Mouse (Mus musculus): ENCODE measurements around the gene Neu3. TPM values are rescaled to one million over a fixed set of nuclear protein-coding genes. Genes with fewer than 3 reads are reported as not detected.
A peak's percentile ranks its signal among the peaks of the same experiment; 100 is the strongest.
"Not testable (repeated sequence)": the region's sequence is repeated elsewhere in the genome, so short reads cannot be mapped to it uniquely, and the experiment has no call there.

The Neu3 gene
- polyA plus RNA-seq, 1 experiment from 2014 or later: 6.2 TPM

- not testable (repeated sequence) for H3K27me3 ChIP-seq (replicated peaks); H3K9me3 ChIP-seq (replicated peaks); H3K9ac ChIP-seq; H3K4me2 ChIP-seq; ATAC-seq; H3K4me3 ChIP-seq; H3K27ac ChIP-seq
- H3K4me1 ChIP-seq: peaks cover 58% of the 10 kb centered on the region
- peaks cover 24% of the 10 kb centered on the region for H3K36me3 ChIP-seq
- 66% methylated on average over 7 of the region's 7 CpGs for WGBS (ENCODE audit: insufficient replicate concordance)
Observed at GRCm38 (mm10) chr7:99807043-99807442, 21.2 kb downstream of the Neu3 start.

GRCm38 (mm10) chr7:99805340-99805739 is 22.9 kb downstream of the Neu3 start:
- 57% methylated on average over 1 of the region's 1 CpGs for WGBS (ENCODE audit: insufficient replicate concordance)
- H3K9ac ChIP-seq: no peak overlapping the region
- no peaks in the 10 kb centered on the region for H3K9me3 ChIP-seq (replicated peaks)
- H3K4me3 ChIP-seq: no peak overlapping the region
- no peak overlapping the region for H3K27ac ChIP-seq
- H3K4me1 ChIP-seq: peaks cover 48% of the 10 kb centered on the region
- H3K4me2 ChIP-seq: no peak overlapping the region
- no peak for ATAC-seq
- peaks cover 19% of the 10 kb centered on the region for H3K27me3 ChIP-seq (replicated peaks)
- H3K36me3 ChIP-seq: peaks cover 10% of the 10 kb centered on the region; the same call in 1 of the 2 replicates

GRCm38 (mm10) chr7:99804033-99804432 is 24.2 kb downstream of the Neu3 start:
- H3K4me2 ChIP-seq: peak overlapping the region; percentile 61

GRCm38 (mm10) chr7:99803535-99803934 is 24.7 kb downstream of the Neu3 start:
- 31% methylated on average over 8 of the region's 8 CpGs for WGBS (ENCODE audit: insufficient replicate concordance)
- peaks cover 32% of the 10 kb centered on the region for H3K27me3 ChIP-seq (replicated peaks)
- peaks cover 58% of the 10 kb centered on the region for H3K4me1 ChIP-seq
- ATAC-seq: peak; percentile 87
- peak overlapping the region; percentile 22; the same call in 1 of the 2 replicates for H3K9ac ChIP-seq
- no peaks in the 10 kb centered on the region for H3K9me3 ChIP-seq (replicated peaks)
- H3K27ac ChIP-seq: peak overlapping the region; percentile 85
- peak overlapping the region; percentile 61 for H3K4me2 ChIP-seq
- H3K36me3 ChIP-seq: no peaks in the 10 kb centered on the region
- 0 out of 2 replicates have a peak overlapping the region, but pooled peaks have one; percentile 4 for H3K4me3 ChIP-seq

More at GRCm38 (mm10) chr7:99804033-99804432, 24.2 kb downstream of the Neu3 start:
- H3K4me3 ChIP-seq; H3K9me3 ChIP-seq (replicated peaks); H3K9ac ChIP-seq; H3K36me3 ChIP-seq: not testable (repeated sequence)
- Histone ChIP-seq H3K27me3 (replicated peaks) (peaks cover 30% of the 10 kb centered on the region), H3K4me1 (peaks cover 55% of the 10 kb centered on the region), H3K27ac (peak overlapping the region; percentile 85)
- WGBS (ENCODE audit: insufficient replicate concordance): 47% methylated on average over 3 of the region's 3 CpGs
- ATAC-seq: peak; percentile 83

- Histone ChIP-seq H3K36me3 (no peaks in the 10 kb centered on the region), H3K9me3 (replicated peaks) (no peaks in the 10 kb centered on the region), H3K4me3 (no peak overlapping the region), H3K27me3 (replicated peaks) (peaks cover 64% of the 10 kb centered on the region), H3K9ac (peak overlapping the region; percentile 31; the same call in 1 of the 2 replicates), H3K4me2 (peak overlapping the region; percentile 25), H3K4me1 (peaks cover 43% of the 10 kb centered on the region), H3K27ac (peak overlapping the region; percentile 56; the same call in 1 of the 2 replicates)
- 42% methylated on average over 7 of the region's 7 CpGs for WGBS (ENCODE audit: insufficient replicate concordance)
- ATAC-seq: peak; percentile 63; the same call in 1 of the 2 replicates
Observed at GRCm38 (mm10) chr7:99799118-99799517, 29.1 kb downstream of the Neu3 start.

- peak; percentile 55; the same call in 1 of the 2 replicates for ATAC-seq
- no peak overlapping the region for H3K27ac ChIP-seq
Observed at GRCm38 (mm10) chr7:99797911-99798647, 30.1 kb downstream of the Neu3 start.

GRCm38 (mm10) chr7:99797261-99797660 is 31.0 kb downstream of the Neu3 start:
- WGBS (ENCODE audit: insufficient replicate concordance): 91% methylated on average over 3 of the region's 3 CpGs
- Histone ChIP-seq H3K27me3 (replicated peaks) (peaks cover 70% of the 10 kb centered on the region), H3K9ac (no peak overlapping the region), H3K9me3 (replicated peaks) (no peaks in the 10 kb centered on the region), H3K4me3 (no peak overlapping the region), H3K27ac (no peak overlapping the region), H3K36me3 (no peaks in the 10 kb centered on the region), H3K4me2 (no peak overlapping the region), H3K4me1 (peaks cover 24% of the 10 kb centered on the region)
- no peak for ATAC-seq

More at GRCm38 (mm10) chr7:99797911-99798647, 30.1 kb downstream of the Neu3 start:
- H3K9ac ChIP-seq: no peak overlapping the region
- peaks cover 66% of the 10 kb centered on the region for H3K27me3 ChIP-seq (replicated peaks)
- H3K9me3 ChIP-seq (replicated peaks): no peaks in the 10 kb centered on the region
- H3K4me2 ChIP-seq: no peak overlapping the region
- WGBS (ENCODE audit: insufficient replicate concordance): 33% methylated on average over 6 of the region's 6 CpGs
- H3K4me3 ChIP-seq: no peak overlapping the region
- H3K4me1 ChIP-seq: peaks cover 32% of the 10 kb centered on the region
- no peaks in the 10 kb centered on the region for H3K36me3 ChIP-seq

GRCm38 (mm10) chr7:99796471-99796870 is 31.7 kb downstream of the Neu3 start:
- H3K4me1 ChIP-seq: peaks cover 24% of the 10 kb centered on the region
- ATAC-seq: no peak
- H3K4me3 ChIP-seq: no peak overlapping the region
- no peak overlapping the region for H3K27ac ChIP-seq
- H3K9ac ChIP-seq: no peak overlapping the region
- H3K36me3 ChIP-seq: no peaks in the 10 kb centered on the region
- peaks cover 63% of the 10 kb centered on the region for H3K27me3 ChIP-seq (replicated peaks)
- no peak overlapping the region for H3K4me2 ChIP-seq
- 65% methylated on average over 3 of the region's 3 CpGs for WGBS (ENCODE audit: insufficient replicate concordance)
- no peaks in the 10 kb centered on the region for H3K9me3 ChIP-seq (replicated peaks)

GRCm38 (mm10) chr7:99795192-99795981 is 32.8 kb downstream of the Neu3 start:
- H3K27ac ChIP-seq: no peak overlapping the region
- ATAC-seq: no peak
- WGBS (ENCODE audit: insufficient replicate concordance): 20% methylated on average over 17 of the region's 17 CpGs
- no peak overlapping the region for H3K9ac ChIP-seq
- no peak overlapping the region for H3K4me3 ChIP-seq
- peaks cover 53% of the 10 kb centered on the region for H3K27me3 ChIP-seq (replicated peaks)
- H3K36me3 ChIP-seq: no peaks in the 10 kb centered on the region
- H3K4me1 ChIP-seq: peaks cover 24% of the 10 kb centered on the region
- H3K4me2 ChIP-seq: 0 out of 2 replicates have a peak overlapping the region, but pooled peaks have one; percentile 4
- H3K9me3 ChIP-seq (replicated peaks): no peaks in the 10 kb centered on the region

- Histone ChIP-seq H3K4me3 (no peak overlapping the region), H3K4me2 (no peak overlapping the region), H3K9ac (no peak overlapping the region), H3K27ac (no peak overlapping the region), H3K4me1 (peaks cover 14% of the 10 kb centered on the region), H3K27me3 (replicated peaks) (peaks cover 41% of the 10 kb centered on the region), H3K36me3 (no peaks in the 10 kb centered on the region), H3K9me3 (replicated peaks) (no peaks in the 10 kb centered on the region)
- 47% methylated on average over 2 of the region's 2 CpGs for WGBS (ENCODE audit: insufficient replicate concordance)
- ATAC-seq: no peak
Observed at GRCm38 (mm10) chr7:99794096-99794495, 34.1 kb downstream of the Neu3 start.

- Histone ChIP-seq H3K27me3 (replicated peaks) (peaks cover 23% of the 10 kb centered on the region; the same call in 1 of the 2 replicates), H3K9ac (no peak overlapping the region), H3K4me3 (no peak overlapping the region), H3K4me1 (peaks cover 6% of the 10 kb centered on the region), H3K27ac (no peak overlapping the region), H3K36me3 (no peaks in the 10 kb centered on the region), H3K4me2 (no peak overlapping the region), H3K9me3 (replicated peaks) (no peaks in the 10 kb centered on the region)
- ATAC-seq: no peak
- 72% methylated on average over 10 of the region's 10 CpGs for WGBS (ENCODE audit: insufficient replicate concordance)
Observed at GRCm38 (mm10) chr7:99790816-99791215, 37.4 kb downstream of the Neu3 start.

GRCm38 (mm10) chr7:99788563-99788962 is 39.7 kb downstream of the Neu3 start:
- Histone ChIP-seq H3K9me3 (replicated peaks) (no peaks in the 10 kb centered on the region), H3K4me2 (no peak overlapping the region), H3K36me3 (no peaks in the 10 kb centered on the region), H3K27ac (no peak overlapping the region), H3K27me3 (replicated peaks) (0 out of 2 replicates have a peak, but pooled peaks cover 4% of the 10 kb centered on the region), H3K9ac (no peak overlapping the region), H3K4me1 (no peaks in the 10 kb centered on the region), H3K4me3 (no peak overlapping the region)
- WGBS (ENCODE audit: insufficient replicate concordance): 56% methylated on average over 5 of the region's 5 CpGs
- ATAC-seq: no peak

All from liver, embryonic 12.5 days (tissue).